Mouse (Mus musculus): ENCODE measurements around the gene Spdye4c.
A peak's percentile ranks its signal among the peaks of the same experiment; 100 is the strongest.

The Spdye4c gene

GRCm38 (mm10) chr2:128590909-128591308 is at the start of gene Spdye4c:
Gene Spdye4c, plus strand, starts transcription at chr2:128591209.
- DNase-seq (ENCODE audit: inconsistent ontology term) = no peak

GRCm38 (mm10) chr2:128543495-128543894 is 47.5 kb upstream of the Spdye4c start:
- DNase-seq (ENCODE audit: inconsistent ontology term) = no peak

- DNase-seq (ENCODE audit: inconsistent ontology term) = peak; percentile 97
These were observed 46.4 kb upstream of the Spdye4c start for GRCm38 (mm10) chr2:128544421-128545137.

- no peak for DNase-seq (ENCODE audit: inconsistent ontology term)
These were observed 45.6 kb upstream of the Spdye4c start for GRCm38 (mm10) chr2:128545447-128545846.

DNA sequence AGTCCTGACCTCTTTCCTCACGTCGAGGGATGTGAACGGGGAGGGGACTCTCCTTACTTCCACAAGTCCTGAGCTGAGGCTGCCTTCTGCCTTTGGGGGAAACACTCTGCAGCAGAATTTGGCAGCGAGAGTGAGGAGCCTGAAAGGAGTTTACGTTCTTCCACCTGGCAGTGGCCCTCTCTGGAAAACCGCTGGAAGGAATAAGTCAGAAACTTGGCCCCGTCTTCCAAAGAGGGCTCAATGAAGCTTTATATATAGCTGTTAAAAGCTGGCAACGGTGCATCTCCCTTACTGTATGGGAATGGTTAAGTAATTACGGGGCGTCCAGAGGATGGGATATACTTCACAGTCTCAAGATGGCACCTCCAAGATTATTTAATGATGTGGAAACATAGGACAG is 43.9 kb upstream of the Spdye4c start:
- no peak for DNase-seq (ENCODE audit: inconsistent ontology term)

DNA sequence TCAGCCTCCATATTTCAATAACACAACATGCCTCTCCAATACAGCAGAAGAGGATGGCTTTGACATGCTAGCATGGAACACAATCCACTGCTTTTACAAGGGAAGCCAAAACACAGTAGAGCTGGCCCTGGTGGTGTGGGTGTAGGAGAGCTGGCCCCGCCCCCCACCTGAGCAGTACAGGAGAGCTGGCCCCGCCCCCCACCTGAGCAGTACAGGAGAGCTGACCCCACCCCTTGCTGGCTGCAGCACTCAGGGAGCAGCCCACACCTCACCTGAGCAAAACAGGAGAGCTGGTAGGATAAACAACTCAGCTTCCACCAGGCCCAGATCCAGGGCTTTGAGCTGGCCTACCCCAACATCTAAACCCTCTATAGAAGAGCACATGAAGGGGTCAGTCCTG is 42.7 kb upstream of the Spdye4c start:
- DNase-seq (ENCODE audit: inconsistent ontology term) = no peak

DNA sequence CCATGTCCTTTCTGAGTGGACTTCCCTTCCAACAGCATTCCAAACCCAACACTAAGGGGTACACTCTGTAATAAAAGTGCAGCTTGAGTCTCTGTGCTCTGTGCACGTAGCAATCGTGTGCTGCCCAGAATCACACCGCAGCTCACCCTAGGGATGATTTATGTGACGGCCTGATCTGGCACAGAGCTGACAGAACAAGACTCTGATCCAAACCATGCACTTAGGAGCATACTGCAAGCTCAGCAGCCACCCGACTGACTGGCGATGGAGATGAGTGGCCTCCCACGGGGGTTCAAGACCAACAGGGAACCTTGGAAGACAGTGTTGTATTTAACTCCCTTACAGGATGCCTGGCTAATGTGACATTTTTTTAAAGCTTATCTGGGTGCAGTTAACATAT is 41.4 kb upstream of the Spdye4c start:
- DNase-seq (ENCODE audit: inconsistent ontology term) = no peak

DNA sequence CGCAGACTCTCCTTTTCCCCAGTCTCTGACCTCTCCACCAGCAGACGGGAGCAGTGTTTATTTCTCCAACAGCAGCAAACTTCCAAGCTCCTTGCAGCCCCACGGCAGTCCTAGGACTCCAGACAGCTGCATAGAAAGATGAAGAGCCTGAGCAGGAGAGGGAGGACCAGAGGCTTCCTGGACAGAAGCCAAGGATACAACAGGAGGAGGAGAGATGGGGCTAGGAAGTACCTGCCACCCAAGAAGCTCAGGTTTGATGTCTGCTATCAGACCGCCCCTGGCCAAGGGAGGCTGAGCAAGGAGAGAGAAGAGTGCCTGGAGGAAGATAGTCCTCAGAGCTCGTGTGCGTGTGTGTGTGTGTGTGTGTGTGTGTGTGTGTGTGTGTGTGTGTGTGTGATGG is 41.0 kb upstream of the Spdye4c start:
- no peak for DNase-seq (ENCODE audit: inconsistent ontology term)

- DNase-seq (ENCODE audit: inconsistent ontology term) = no peak
These were observed 38.8 kb upstream of the Spdye4c start for GRCm38 (mm10) chr2:128552080-128552791.

- DNase-seq (ENCODE audit: inconsistent ontology term) = peak; percentile 59
These were observed 38.0 kb upstream of the Spdye4c start for GRCm38 (mm10) chr2:128552798-128553720.

GRCm38 (mm10) chr2:128555082-128555481 is 35.9 kb upstream of the Spdye4c start:
- DNase-seq (ENCODE audit: inconsistent ontology term) = no peak

GRCm38 (mm10) chr2:128564195-128564594 is 26.8 kb upstream of the Spdye4c start:
- no peak for DNase-seq (ENCODE audit: inconsistent ontology term)

DNA sequence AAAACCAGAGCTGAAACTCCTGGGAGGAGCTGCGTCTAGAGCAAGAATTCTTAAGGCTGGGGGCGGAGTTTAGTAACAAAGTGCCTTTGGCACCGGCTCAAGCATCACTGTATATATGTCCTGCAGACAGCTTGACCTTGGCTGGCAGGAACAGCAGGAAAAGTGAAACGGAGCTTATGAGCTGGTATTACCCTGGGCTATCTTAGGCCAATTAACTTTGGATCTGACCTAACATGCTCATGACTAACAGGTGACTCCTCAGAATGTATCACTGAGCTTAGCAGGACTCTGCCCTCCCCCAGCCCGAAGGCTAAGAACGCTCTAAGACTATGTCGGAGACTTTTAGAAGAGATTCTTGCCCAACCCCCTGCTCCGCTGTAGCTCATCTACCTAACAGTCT is 25.1 kb upstream of the Spdye4c start:
- DNase-seq (ENCODE audit: inconsistent ontology term) = no peak

DNA sequence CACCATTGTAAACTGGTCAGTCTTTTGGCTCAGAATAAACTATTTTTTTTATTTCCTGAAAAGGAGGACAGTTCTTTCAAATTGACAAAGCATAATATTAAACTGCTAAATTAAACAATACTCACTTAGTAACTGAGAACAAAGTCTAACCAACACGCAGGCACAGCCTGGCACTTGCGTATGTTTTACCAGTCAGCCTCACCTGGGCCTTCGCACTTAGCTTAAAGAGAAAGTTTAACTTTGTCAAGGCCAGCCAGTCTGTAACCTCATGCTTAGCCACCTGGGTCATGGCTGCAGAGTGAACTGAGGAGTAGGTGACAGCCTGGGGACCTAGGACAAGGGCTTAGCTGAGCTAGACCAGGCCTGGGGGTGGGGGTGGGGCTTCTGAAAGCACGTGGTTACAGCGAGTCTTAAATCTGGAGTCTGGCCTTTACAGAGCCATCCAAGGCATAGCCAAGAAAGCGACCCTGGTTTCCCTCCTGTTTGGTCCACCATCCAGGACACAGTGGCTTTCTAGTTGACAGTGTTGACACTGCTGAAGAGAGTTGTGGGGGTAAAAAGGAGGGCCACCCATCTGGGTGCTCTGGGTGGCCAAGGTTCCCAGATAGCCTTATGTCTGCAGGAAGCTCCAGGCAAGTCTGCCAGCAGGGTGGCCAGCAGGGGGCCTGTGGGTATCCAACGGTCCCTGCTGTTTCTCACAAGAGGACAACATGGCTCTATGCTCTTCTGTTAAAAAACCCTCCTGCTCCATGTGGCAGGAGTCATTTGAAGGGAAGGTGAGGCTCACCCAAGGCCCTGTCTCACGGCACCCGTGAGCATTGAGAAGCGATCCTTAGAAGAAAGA is 24.5 kb upstream of the Spdye4c start:
- no peak for DNase-seq (ENCODE audit: inconsistent ontology term)

DNA sequence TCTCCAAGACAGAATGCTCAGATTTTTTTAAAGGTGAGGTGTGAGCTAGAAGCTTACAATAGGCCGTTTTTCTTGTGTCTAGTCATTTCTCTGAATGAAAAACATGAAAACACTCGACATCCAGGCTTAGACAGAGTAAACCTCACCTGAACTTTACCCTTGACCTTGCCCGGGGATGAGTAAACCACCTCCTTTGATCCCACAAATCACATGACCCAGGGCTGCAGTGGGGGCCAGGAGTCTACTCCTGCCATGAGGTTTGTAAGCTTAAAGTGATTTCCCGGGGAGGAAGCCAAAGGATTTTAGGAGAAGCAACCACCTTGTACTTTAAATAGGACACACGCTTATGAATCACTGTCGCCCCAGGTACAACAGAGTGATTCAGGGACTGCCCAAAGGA is 23.0 kb upstream of the Spdye4c start:
- DNase-seq (ENCODE audit: inconsistent ontology term) = no peak

DNA sequence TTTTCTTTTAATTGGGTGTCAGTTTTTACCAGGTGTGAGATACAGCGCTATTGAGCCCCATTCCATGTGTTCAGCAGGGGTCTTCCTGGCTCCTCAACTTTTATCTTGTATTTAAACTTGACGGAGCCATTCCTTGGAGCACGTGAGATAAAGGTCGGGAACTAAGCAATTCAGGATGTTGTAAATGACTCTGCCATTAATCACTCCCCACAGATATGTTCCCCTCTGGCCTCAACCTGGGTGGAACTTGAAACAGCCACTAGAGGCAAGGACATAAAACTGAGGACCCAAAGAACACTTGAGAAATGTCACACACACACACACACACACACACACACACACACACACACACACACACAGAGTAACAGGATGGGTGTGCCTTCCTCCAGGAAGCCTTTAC is 22.5 kb upstream of the Spdye4c start:
- no peak for DNase-seq (ENCODE audit: inconsistent ontology term)

- DNase-seq (ENCODE audit: inconsistent ontology term) = no peak
These were observed 20.0 kb upstream of the Spdye4c start for GRCm38 (mm10) chr2:128571001-128571400.

GRCm38 (mm10) chr2:128572726-128573624 is 18.0 kb upstream of the Spdye4c start:
- peak; percentile 69 for DNase-seq (ENCODE audit: inconsistent ontology term)

GRCm38 (mm10) chr2:128582881-128583280 is 8.1 kb upstream of the Spdye4c start:
- DNase-seq (ENCODE audit: inconsistent ontology term) = peak; percentile 36

- DNase-seq (ENCODE audit: inconsistent ontology term) = no peak
These were observed 1.3 kb downstream of the Spdye4c start for GRCm38 (mm10) chr2:128592301-128592700.

All from Muller cell, postnatal 12 days (primary cell).